Mouse (Mus musculus): ENCODE data around the gene Ralgapa1. TPM values are rescaled to one million over a fixed set of nuclear protein-coding genes. Genes with fewer than 3 reads are reported as not detected.

The Ralgapa1 gene
- total RNA-seq, 4 experiments from 2014 or later: 98.5 to 138 (median 121) TPM

Small RNA genes lying within 50 kb of the gene (microRNA-seq; reads per million reads assigned to microRNA genes)
- 2.8 to 5.1 reads per million in 2 experiments for gene Gm23394

Other genes with a start within 250 kb of the Ralgapa1 start
- gene Insm2, start 221.7 kb downstream of the Ralgapa1 start, total RNA-seq (2022): under 1 TPM in 2 of 4 experiments, not detected in 2; 0.18 to 0.35 TPM
- 10 to 100 TPM; 67.2 to 76.9 (median 72.0) TPM for gene Brms1l, start 15.2 kb upstream of the Ralgapa1 start, total RNA-seq (2022)

Data from layer of hippocampus, adult 8-10 months (tissue).